Mouse (Mus musculus) adrenal gland (tissue): ENCODE measurements around the gene Pex5.

Experiments used
- intact Hi-C: fragments of 180-260 bp; cut with DNase I; formaldehyde crosslinking; loops from one replicate; pipeline ENCODE4 v1.15.1; 2025

Gene Pex5

DNA sequence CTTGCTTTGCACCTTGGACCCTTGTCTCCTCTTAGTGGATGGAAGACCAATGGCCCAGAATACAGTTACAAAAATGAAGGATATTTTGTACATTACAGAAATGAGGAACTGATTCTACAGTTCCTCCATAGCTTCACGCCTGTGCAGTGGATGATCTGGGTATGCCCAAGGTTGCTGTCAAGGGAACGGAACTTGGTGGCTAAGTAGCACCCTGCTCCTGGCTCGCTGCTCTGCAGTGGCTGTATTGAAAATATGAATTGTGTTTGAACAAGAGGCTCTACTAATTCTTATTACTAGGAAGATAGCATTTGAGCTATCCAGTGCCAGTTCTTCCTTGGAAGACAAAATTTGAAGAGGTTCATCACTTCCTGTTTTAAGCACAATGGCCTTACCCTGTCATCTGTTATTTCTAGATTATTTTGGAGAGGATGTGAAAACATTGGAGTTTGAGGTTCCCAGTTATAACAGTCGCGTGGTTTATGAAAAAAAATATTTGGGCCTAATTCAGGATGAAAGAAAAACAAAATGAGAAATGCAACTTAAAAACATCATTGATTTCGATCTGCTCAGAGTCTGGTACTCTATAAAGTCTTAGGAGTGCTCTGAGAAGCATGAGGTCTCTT is 41.2 kb downstream of the Pex5 start:
- intact Hi-C loops, result no loop called here

DNA sequence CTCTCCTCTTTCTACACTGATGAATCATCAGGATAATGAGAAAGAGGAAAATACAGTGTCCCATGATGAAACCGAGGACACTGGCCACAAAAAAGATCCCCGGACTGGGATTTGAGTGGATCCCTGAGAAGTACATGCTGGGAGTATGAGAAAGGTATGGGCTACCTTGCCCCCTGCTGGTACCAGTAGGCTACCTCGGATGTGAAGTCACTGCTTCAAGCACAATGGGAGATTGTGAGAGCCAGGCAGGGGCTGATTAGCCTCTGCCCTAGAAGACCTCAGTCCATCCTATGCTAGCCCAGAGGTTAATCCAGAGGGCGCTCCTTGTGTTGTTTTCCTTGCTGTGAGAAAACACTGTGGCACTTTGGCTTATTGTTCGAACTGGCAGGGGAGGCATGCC is 50.5 kb downstream of the Pex5 start:
- intact Hi-C loops, result no loop called here

DNA sequence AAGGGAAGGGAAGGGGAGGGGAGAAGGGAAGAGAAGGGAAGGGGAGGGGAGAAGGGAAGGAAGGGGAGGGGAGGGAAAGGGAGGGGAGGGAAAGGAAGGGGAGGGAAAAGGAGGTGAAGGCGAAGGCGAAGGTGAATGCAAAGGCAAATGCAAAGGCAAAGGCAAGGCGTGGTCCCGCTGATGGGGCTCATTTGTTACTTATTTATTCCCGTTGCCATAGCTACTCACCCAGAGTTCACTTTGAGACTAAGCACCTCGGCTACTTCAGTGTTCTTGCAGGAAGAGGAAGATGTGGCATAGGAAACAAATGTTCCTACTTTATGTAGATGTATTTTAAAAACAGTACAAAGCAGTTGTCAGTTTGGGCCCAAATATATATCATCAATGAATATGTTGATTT is 54.3 kb downstream of the Pex5 start:
- intact Hi-C loops, result no loop called here

DNA sequence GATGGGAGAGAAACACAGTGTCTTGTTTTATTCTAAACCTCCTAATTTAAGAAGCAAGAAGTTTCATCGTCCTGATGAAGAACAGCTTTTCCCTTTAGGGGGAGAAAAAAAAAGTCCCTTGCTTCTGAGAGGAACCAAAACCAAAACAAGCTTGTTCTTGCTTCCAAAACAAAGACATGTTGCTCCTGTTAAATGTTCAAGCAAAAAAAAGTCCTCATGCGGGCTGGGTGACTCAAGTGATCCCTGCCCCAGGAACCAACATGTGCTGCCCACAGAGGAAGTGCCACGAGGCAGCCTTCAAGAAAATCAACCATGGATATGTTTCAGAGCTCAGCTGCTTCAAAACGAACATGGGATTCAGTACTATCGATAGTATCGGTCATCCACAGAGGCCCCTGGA is 55.9 kb downstream of the Pex5 start:
- intact Hi-C loops, result no loop called here

DNA sequence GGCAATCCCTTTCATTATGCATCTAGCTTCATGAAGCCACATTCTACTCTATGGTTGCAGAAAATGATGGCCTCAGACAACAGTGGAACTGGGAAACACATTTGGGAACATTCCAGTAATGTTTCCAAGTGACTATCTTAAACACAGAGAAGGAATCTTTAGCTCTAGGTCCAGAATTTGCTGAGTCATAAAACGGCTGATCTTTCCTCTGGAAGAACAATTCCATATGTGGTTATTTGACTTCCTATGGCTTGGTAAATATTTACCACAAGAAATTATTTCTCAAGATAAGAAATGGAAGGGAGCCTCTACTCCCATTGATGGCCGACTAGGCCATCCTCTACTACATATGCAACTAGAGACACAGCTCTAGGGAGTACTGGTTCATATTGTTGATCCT is 61.6 kb downstream of the Pex5 start:
- intact Hi-C loops, result no loop called here
